Mouse (Mus musculus): ENCODE measurements at regions not wholly inside any gene's neighbourhood (a gene's known extent, or its start where the extent isn't known, plus 50 kb on each side); places are given as distances from the start of the nearest gene placed in this dataset.

DNA sequence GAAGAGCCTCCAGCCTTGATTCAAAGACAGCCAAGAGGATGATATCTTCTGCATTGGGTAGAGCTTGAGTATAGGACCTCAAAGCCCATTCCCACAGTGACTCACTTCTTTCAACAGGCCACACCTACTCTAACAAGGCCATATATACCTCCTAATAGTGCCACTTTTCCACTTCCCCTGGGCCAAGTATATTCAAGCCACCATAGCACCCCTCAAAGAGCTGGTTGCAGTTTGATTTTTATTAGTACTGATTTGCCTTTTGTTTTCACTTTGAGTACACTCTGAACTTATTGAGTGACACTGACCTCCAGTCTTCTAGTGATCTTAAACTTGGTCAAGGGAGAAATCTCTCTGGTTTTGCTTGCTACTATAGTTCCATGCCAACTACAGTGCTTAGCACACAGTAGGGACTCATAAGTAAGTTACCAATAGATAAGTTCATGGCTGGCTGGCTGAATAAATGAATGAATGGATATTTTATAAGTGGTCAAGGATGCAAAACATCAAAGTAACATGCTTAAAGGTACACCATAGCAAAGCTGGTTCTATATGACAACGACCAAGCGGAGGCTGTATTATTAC lies 64.5 kb upstream of the Lmo2 start:
- no peak for DNase-seq (ENCODE audit: low read depth, low spot score)

DNA sequence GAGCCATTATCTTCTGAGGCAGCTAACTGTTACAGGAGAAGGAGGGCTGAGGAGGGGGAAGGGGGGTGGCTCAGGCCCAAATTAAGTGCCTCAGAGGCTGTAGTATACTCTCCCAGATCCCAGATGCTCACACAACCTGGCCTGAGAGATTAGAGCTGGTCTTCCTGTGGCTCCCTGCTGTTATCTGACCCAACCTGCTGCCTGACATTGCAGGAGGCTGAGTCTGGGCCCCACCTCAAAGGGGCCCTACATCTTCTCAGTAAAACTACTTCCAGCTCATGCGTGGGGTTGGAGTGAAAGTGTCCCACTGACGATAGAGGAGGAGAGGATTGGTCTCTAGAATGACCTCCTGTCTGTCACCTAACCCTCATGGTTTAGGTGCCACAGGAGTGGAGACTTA lies 64.0 kb upstream of the Lmo2 start:
- peak; percentile 30 for DNase-seq (ENCODE audit: low read depth, low spot score)

DNA sequence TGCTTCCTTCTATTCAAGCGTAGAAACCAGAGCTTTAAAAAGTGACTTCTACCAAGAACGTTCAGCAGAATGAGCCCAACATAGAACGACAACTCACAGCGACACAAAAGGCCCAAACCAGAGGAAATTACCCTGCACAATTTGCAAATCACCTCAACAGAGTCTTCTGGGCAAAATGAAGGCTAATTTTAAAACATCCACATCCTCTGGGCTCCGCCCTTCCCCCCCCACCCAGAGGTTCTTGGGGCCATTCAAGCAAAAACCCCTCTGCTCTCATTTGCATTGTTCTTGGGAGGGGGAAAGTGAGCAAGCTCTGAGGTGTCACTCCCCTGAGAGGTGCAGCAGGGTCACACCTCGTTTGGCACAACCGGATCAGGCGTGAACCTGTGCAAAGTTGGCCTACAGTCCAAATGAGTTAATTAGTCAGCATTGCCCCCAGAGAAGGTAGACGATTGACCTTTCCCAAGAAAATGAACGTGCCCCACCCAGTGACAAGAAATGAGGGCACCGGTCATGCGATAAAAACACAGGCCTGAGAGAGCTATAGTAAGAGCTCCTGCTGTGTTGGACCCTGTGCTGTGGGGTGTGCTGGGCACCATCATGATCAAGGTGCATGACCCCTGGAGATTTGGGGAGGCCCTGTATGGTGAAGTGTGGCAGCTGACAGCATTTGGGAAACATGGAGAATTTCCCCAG lies 62.7 kb upstream of the Lmo2 start:
- DNase-seq (ENCODE audit: low read depth, low spot score): no peak

DNA sequence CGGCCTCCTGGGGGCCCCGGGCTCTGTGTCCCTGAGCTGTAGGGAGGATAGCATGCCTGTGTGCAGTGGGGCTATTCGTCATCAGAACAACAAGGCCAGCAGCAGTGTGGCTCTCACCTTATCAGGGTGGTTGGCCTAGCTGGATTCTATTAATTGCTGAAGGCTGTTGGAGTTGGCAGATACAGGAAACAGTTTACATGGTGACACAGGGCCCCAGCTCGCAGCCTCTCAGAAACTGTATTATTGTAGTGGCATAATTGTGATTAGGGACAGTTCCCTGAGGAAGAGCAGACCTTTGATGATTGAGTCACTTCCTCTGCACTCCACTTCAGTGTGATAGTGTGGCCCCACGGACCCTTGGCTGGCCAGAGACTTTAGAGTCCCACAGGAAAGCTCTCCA lies 61.6 kb upstream of the Lmo2 start:
- no peak for DNase-seq (ENCODE audit: low read depth, low spot score)

DNA sequence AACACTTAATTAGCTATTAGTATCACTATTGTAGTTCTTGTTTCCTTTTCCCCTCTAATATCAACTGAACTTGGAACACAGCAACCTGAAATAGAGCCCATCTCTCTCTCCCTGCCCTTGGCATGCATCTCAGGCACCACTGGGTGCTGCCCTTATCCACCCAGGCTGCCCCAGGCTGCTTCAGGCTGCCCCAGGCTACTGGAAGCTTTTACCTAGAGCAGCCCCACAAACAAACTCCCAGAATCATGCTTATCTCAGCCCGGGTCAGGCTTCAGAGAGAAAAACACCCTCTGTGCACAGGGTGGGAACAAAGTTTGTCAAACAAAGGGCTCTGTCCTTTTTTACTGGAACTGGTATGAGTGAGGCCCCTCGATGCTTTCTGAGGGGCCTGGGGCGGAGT lies 61.0 kb upstream of the Lmo2 start:
- DNase-seq (ENCODE audit: low read depth, low spot score): no peak

DNA sequence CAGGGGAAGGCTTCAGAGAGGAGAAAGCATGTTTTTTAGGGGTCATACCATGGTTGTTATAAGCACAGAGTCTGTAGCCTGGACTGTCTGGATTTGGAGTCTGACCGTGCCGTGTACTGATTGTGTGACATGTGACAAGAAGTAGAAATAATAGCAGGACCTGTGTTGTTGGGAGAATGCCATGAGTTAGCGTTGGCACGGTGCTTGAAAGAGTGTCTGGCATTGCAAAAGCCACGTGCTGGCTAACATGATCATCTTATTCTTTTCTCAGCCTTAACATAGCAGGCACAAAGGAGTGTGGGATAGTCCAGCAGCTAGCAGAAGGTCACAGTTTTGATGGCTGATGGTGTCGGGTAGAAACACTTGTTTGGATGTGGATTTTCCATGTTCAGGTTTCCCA lies 58.1 kb upstream of the Lmo2 start:
- no peak for DNase-seq (ENCODE audit: low read depth, low spot score)

DNA sequence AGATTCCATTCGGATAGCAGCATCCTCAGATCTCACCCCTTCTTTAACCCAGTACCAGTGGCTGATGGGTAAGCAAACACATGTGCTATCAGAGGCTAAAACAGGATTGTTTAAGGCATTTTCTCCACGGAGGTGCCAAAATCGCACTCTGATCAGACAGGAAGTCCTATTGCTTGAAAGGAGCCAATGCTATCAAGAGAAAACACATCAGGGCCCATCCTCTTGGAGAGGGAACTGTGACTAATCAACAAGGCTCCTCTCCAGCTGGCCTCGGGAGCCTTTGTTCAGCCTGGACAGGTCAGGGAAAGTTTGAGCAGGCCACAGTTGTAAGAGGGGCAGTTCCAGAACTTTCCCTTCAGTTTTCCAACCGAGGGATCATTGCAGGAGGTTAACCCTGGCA lies 57.4 kb upstream of the Lmo2 start:
- DNase-seq (ENCODE audit: low read depth, low spot score): no peak

DNA sequence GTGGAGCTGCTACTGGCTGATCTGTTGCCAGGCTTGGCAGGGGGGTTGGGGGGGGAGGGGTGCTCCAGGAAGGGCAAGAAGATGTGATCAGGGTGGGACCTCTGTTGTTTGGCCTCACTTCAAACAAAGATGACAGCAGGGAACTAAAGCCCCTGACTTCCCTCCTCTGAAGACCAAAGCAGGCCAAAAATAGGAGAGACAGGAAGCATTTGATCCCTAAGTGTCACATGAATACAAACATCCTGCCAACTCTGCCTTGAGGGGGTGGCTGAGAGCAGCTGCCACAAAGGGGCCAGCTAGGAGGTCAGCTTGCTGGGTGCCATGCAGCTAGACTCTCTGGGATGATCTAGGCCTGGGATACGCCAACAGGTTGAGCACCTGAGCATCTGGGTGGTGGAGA lies 56.3 kb upstream of the Lmo2 start:
- no peak for DNase-seq (ENCODE audit: low read depth, low spot score)

DNA sequence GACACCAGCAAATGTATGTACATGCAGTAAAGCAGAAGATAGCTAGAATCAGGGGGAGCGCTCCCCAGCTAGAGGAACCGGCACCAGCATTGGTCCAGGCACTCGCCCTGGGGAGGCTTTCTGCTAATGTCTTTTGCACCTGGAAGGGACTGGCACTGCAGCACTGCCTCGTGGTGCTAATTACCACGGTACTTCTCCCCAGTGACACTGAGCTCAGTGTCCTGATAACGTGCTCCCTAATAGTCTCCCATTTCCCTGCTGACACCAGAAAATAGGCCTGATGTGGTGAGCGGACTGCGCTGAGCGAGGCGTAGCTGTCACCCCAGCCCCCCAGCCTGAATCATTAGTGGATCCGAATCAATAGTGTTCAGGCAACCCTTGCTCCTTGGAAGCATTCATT lies 55.0 kb upstream of the Lmo2 start:
- DNase-seq (ENCODE audit: low read depth, low spot score): no peak

DNA sequence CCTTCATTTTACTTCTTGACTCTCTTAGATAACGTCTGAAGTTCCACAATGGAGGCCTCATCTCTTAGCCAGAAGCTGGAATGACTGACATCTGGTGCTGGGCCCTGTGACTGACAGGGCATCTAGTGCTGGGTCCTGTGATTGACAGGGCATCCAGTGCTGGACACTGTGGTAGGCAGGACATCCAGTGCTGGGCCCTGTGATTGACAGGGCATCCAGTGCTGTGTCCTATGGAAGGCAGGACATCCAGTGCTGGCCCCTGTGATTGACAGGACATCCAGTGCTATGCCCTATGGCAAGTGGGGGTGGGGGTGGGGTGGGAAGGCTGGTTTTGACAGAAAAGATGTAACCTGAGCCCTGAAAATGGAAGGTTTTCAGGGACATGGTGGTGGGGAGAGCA lies 52.1 kb upstream of the Lmo2 start:
- no peak for DNase-seq (ENCODE audit: low read depth, low spot score)

DNA sequence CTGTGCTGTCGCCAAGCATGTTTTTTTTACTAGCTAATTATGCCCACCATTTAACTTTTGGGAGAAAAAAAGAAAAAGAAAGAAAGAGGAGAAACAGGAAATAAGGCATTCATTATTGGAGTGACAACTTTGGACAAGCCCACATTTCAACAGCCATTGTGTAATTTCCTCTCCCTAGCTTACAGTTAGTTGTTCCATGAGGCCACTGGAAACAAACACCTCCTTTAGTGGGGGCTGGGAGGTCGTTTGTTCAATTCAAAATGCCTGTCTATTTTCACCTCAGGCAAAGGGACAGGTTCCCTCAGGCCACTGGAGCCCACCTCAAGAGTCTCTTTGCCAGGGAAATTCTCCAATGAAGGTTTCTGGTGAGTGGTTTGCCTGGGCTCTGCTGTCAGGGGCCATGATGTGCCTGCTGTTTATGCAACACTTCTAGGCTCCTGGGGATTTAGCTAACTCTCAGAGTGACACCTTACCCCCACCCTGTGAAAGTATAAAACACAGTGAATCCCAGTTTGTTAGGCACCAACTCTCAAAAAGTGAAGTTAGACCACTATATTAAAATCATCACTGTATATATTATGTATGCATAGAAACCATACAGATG lies 51.1 kb upstream of the Lmo2 start:
- no peak for DNase-seq (ENCODE audit: low read depth, low spot score)
